Mouse (Mus musculus) stomach, embryonic 14.5 days (tissue): ENCODE results near the gene Ankrd52. TPM values are rescaled to one million over a fixed set of nuclear protein-coding genes. Genes with fewer than 3 reads are reported as not detected.
A peak's percentile ranks its signal among the peaks of the same experiment; 100 is the strongest.

Source experiments
- ATAC-seq: fragments of 200-750 bp; cut with Nextera tagmentation; 2 replicates; pipeline ENCODE4 v1.8.0; 2017; ENCODE audit warnings: low read depth, moderate TSS enrichment; ENCODE audit not compliant: insufficient number of reproducible peaks, insufficient read depth, low FRiP score
- H3K27ac ChIP-seq: fragments of 300-500 bp; sonication (generic); 2 replicates; pipeline ENCODE4 v1.5.1; 2014; ENCODE audit warnings: mild to moderate bottlenecking, low read length, moderate library complexity, mixed read lengths
- H3K27me3 ChIP-seq: fragments of 300-500 bp; sonication (generic); 2 replicates; pipeline ENCODE4 v1.6.1; 2014; ENCODE audit warnings: low read length, control low read depth, mixed read lengths; ENCODE audit not compliant: control insufficient read depth, insufficient read depth
- H3K36me3 ChIP-seq: fragments of 300-500 bp; sonication (generic); 2 replicates; pipeline ENCODE4 v1.6.1; 2014; ENCODE audit warnings: mild to moderate bottlenecking, control low read depth, low read length, moderate library complexity, mixed read lengths; ENCODE audit not compliant: control insufficient read depth, insufficient read depth
- H3K4me1 ChIP-seq: fragments of 300-500 bp; sonication (generic); 2 replicates; pipeline ENCODE4 v1.6.1; 2014; ENCODE audit warnings: low read length, control low read depth, mixed read lengths; ENCODE audit not compliant: control insufficient read depth, insufficient read depth
- H3K4me2 ChIP-seq: fragments of 300-500 bp; sonication (generic); replicated peaks from 2 replicates; pipeline ENCODE4 v1.6.1; 2014; ENCODE audit warnings: low read depth, low read length, control low read depth
- H3K4me3 ChIP-seq: fragments of 300-500 bp; sonication (generic); 2 replicates; pipeline ENCODE4 v1.5.1; 2014; ENCODE audit warnings: low read depth, low read length, control low read depth
- H3K9ac ChIP-seq: fragments of 300-500 bp; sonication (generic); replicated peaks from 2 replicates; pipeline ENCODE4 v1.6.1; 2014; ENCODE audit warnings: low read depth, mild to moderate bottlenecking, control low read depth, low read length, moderate library complexity, mixed read lengths
- H3K9me3 ChIP-seq: fragments of 300-500 bp; sonication (generic); 2 replicates; pipeline ENCODE4 v1.6.1; 2016; ENCODE audit warnings: low read depth, low read length, control low read depth; ENCODE audit not compliant: control insufficient read depth
- WGBS: fragments of 180-500 bp; shearing (Covaris S2); extraction: QIAGEN DNeasy Blood & Tissue Kit; methylation state at CpG from one replicate; pipeline ENCODE4 v1.1.7; 2014; 5-methylcytosine and 5-hydroxymethylcytosine counted together
- polyA plus RNA-seq: library from polyadenylated mRNA; unstranded; fragments of >200 nt; fragmentation: Nextera tagmentation; extraction: Ambion mirVana; gene quantifications from 2 replicates; pipeline ENCODE4 v1.2.1, GENCODE M21; 2014

The Ankrd52 gene
- polyA plus RNA-seq, 1 experiment from 2014 or later = 16.7 TPM

- H3K27ac ChIP-seq = peak within 1 kb of the TSS; percentile 92
- no peaks in the 10 kb centered on the region for H3K27me3 ChIP-seq
- H3K9me3 ChIP-seq = no peaks in the 10 kb centered on the region
- H3K36me3 ChIP-seq = peaks cover 23% of the 10 kb centered on the region
- WGBS = under 1% methylated on average over 50 of the region's 50 CpGs
- peak within 1 kb of the TSS; percentile 77 for H3K9ac ChIP-seq
- H3K4me2 ChIP-seq = peak within 1 kb of the TSS; percentile 94
- peaks cover 15% of the 10 kb centered on the region; the same call in 1 of the 2 replicates for H3K4me1 ChIP-seq
- H3K4me3 ChIP-seq = peak within 1 kb of the TSS; percentile 76
- peak; percentile 92 for ATAC-seq
These were observed 34.5 kb downstream of the Ankrd52 start, which contains the start of the genes Nabp2 and Rnf41 for GRCm38 (mm10) chr10:128411211-128412054. Nabp2 (minus strand) TSS chr10:128411492. Rnf41 (plus strand) TSS chr10:128411657.

- no peak for ATAC-seq
- WGBS = 1% methylated on average over 14 of the region's 14 CpGs
- peak overlapping the region; percentile 77 for H3K9ac ChIP-seq
- H3K4me1 ChIP-seq = peaks cover 15% of the 10 kb centered on the region; the same call in 1 of the 2 replicates
- H3K4me3 ChIP-seq = peak overlapping the region; percentile 76
- H3K4me2 ChIP-seq = peak overlapping the region; percentile 94
- H3K27ac ChIP-seq = peak overlapping the region; percentile 92
- no peaks in the 10 kb centered on the region for H3K27me3 ChIP-seq
- H3K9me3 ChIP-seq = no peaks in the 10 kb centered on the region
- peaks cover 28% of the 10 kb centered on the region for H3K36me3 ChIP-seq
These were observed 35.1 kb downstream of the Ankrd52 start for GRCm38 (mm10) chr10:128412055-128412381.

DNA sequence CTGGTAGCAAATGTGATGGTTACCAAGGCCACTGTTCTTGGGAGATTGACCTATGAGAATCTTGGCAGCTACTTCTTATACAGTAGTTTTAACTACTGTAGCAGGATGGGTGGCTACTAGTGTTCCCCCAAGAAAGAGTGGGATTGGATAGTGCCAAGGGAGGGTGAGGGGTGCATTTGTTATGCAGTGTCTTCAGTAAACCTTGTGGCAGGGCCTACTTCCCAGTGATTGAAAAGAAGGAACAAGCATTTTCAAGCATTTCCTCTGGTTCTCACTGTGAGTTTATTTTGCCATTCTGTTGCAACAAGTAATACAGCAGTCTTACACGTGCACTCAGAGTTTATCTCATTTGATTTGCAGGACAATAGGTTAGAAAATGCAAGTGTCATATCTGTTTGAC lies 35.6 kb downstream of the Ankrd52 start:
- no peaks in the 10 kb centered on the region for H3K9me3 ChIP-seq
- peak overlapping the region; percentile 77; the same call in 1 of the 2 replicates for H3K9ac ChIP-seq
- peak overlapping the region; percentile 94 for H3K4me2 ChIP-seq
- peak overlapping the region; percentile 92; the same call in 1 of the 2 replicates for H3K27ac ChIP-seq
- H3K36me3 ChIP-seq = peaks cover 29% of the 10 kb centered on the region
- 29% methylated on average over 1 of the region's 1 CpGs for WGBS
- H3K27me3 ChIP-seq = no peaks in the 10 kb centered on the region
- H3K4me3 ChIP-seq = peak overlapping the region; percentile 76
- ATAC-seq = no peak
- peaks cover 15% of the 10 kb centered on the region; the same call in 1 of the 2 replicates for H3K4me1 ChIP-seq

DNA sequence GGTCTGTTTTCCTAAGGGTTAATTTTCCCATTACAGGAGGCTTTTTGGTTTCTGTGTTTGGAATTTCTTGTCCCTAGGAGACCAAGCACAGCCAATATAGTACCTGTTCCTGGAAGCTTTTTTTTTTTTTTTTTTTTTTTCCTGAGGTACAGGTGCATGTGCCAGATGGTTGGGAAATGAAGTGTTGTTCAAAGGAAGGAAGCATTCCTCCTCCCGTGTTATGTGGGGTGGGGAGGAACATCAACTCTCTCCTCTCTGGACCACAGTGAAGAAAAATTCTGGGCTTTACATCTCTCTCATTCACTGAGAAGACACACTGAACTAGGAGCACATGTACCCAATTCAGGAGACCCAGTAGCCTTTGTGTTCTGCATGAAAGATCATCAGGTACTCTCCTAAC lies 36.2 kb downstream of the Ankrd52 start:
- peaks cover 15% of the 10 kb centered on the region; the same call in 1 of the 2 replicates for H3K4me1 ChIP-seq
- WGBS = 59% methylated on average over 1 of the region's 1 CpGs
- H3K27ac ChIP-seq = no peak overlapping the region
- no peak overlapping the region for H3K9ac ChIP-seq
- H3K9me3 ChIP-seq = no peaks in the 10 kb centered on the region
- H3K4me2 ChIP-seq = peak overlapping the region; percentile 94; the same call in 1 of the 2 replicates
- no peaks in the 10 kb centered on the region for H3K27me3 ChIP-seq
- H3K4me3 ChIP-seq = no peak overlapping the region
- peaks cover 25% of the 10 kb centered on the region for H3K36me3 ChIP-seq
- ATAC-seq = no peak

- no peak overlapping the region for H3K27ac ChIP-seq
- H3K9ac ChIP-seq = no peak overlapping the region
- no peaks in the 10 kb centered on the region for H3K27me3 ChIP-seq
- WGBS = 82% methylated on average over 5 of the region's 5 CpGs
- no peaks in the 10 kb centered on the region for H3K9me3 ChIP-seq
- H3K4me2 ChIP-seq = no peak overlapping the region
- H3K4me1 ChIP-seq = peaks cover 15% of the 10 kb centered on the region; the same call in 1 of the 2 replicates
- peaks cover 30% of the 10 kb centered on the region for H3K36me3 ChIP-seq
- ATAC-seq = no peak
- H3K4me3 ChIP-seq = no peak overlapping the region
These were observed 37.9 kb downstream of the Ankrd52 start for GRCm38 (mm10) chr10:128414848-128415247.

GRCm38 (mm10) chr10:128422426-128422825 lies 45.5 kb downstream of the Ankrd52 start:
- no peak for ATAC-seq
- no peaks in the 10 kb centered on the region for H3K9me3 ChIP-seq
- H3K9ac ChIP-seq = no peak overlapping the region
- H3K4me1 ChIP-seq = no peaks in the 10 kb centered on the region
- no peaks in the 10 kb centered on the region for H3K27me3 ChIP-seq
- no peak overlapping the region for H3K27ac ChIP-seq
- WGBS = 67% methylated on average over 5 of the region's 5 CpGs
- H3K4me3 ChIP-seq = no peak overlapping the region
- H3K36me3 ChIP-seq = peaks cover 25% of the 10 kb centered on the region; the same call in 1 of the 2 replicates
- no peak overlapping the region for H3K4me2 ChIP-seq

- no peak overlapping the region for H3K9ac ChIP-seq
- 27% methylated on average over 7 of the region's 7 CpGs for WGBS
- no peak overlapping the region for H3K27ac ChIP-seq
- ATAC-seq = no peak
- H3K4me1 ChIP-seq = no peaks in the 10 kb centered on the region
- H3K4me2 ChIP-seq = no peak overlapping the region
- H3K27me3 ChIP-seq = no peaks in the 10 kb centered on the region
- peaks cover 31% of the 10 kb centered on the region for H3K36me3 ChIP-seq
- H3K9me3 ChIP-seq = no peaks in the 10 kb centered on the region
- H3K4me3 ChIP-seq = no peak overlapping the region
These were observed 47.7 kb downstream of the Ankrd52 start for GRCm38 (mm10) chr10:128424604-128425003.

GRCm38 (mm10) chr10:128425260-128425659 lies 48.3 kb downstream of the Ankrd52 start:
- WGBS = 82% methylated on average over 3 of the region's 3 CpGs

More at GRCm38 (mm10) chr10:128425260-128425659, 48.3 kb downstream of the Ankrd52 start:
- H3K27me3 ChIP-seq = no peaks in the 10 kb centered on the region
- H3K4me1 ChIP-seq = no peaks in the 10 kb centered on the region
- no peak overlapping the region for H3K4me2 ChIP-seq
- no peaks in the 10 kb centered on the region for H3K9me3 ChIP-seq
- no peak overlapping the region for H3K27ac ChIP-seq
- peaks cover 37% of the 10 kb centered on the region for H3K36me3 ChIP-seq
- no peak overlapping the region for H3K4me3 ChIP-seq
- ATAC-seq = no peak
- no peak overlapping the region for H3K9ac ChIP-seq
